Mouse (Mus musculus): Measurements from ENCODE around the gene Fam160a2. TPM values are rescaled to one million over a fixed set of nuclear protein-coding genes. Genes with fewer than 3 reads are reported as not detected.

Fam160a2 gene
- polyA plus RNA-seq (2014; fragmentation: Illumina TruSeq; extraction: RNeasy Lipid Tissue Mini Kit (QIAGEN cat#74804); ENCODE audit: low read depth, low replicate concordance): 29.8 TPM

DNA sequence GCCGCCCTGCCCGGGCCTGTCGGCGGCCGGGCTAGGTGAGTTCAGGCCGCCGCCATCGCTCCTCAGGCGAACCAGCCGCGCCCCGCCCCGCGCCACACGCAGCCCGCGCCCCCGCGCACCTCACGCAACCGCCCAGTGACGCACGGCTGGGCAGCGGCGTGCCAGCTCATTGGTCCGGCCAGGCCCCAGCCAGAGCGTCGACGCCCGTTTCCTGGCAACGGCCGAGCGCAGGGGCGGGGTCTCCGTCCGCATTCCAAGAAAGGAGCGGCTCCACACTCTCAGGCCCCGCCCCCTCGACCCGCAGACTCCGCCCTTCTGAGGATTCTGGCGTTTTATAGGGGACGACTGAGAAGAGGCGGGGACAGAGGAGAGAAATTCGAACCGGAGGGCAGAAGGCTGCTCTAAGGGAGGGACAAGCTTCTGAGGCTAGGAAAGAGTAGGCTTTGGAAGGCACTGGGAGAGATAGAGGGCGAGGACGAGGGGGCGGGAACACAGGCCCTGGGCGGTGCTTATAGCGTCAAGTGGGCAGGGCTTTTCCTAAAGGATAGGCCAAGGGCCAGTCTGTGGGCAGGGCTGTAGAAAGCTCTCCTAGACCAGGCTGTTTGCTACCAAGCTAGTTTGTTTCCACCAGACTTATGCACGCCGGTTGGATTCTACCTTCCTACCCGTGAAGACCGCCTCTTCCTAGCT lies at the start of gene Fam160a2:
Gene Fam160a2 (minus strand): TSS at position 120 of the 690 bp plus-strand sequence.

DNA sequence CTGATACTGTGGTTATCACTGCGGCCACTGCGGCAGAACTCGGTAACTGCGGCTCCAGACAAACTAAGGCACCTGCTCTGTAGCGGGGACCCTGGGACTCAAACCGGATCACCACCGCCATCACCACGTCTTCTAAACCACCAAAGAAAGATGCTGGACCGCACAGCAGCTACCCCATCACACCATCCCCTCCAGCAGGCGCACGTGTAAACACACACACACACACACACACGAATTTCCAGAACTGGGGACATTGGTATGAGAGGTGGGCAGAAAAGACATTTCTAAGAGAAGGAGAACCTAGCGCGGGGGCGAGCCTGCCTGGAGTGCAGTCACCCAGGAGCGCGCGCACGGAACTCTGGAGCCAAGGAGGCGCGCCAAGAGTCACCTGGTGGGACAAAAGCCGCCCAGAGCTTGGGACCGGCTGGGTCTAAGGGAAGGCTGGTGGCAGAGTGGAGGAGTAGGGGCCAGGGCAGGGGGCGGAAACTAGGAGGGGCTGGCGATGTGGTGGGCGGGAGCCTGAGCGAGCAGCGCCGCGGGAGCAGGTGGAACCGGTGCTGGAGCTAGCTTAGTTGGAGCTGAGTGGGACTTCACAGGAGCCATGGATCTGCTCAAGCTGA lies 25.7 kb upstream of the Fam160a2 start, which contains the start of gene Cckbr:
Gene Cckbr (plus strand): TSS at position 308 of the 620 bp plus-strand sequence.

DNA sequence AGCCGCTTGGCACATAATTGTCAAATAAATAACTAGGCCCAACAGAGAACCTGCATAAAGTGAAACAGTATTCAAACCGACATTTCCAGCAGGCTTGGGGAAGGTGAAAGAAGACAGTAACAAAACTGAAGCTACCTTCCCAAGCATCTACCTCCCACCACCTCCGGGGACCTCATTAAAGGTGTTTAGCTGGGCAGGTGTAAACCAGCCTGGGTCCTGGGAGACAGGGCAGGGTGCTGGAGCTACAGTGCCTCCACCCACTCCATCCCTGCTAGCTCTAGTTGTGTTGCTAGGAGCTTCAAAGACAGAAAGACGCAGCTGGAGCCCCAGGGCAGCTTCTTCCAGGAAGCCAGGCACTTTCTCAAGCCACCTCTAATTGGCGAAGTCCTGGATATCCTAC lies 4.4 kb upstream of the Fam160a2 start, which contains the start of gene Cnga4:
Gene Cnga4 (plus strand): TSS at position 301 of the 400 bp plus-strand sequence.

DNA sequence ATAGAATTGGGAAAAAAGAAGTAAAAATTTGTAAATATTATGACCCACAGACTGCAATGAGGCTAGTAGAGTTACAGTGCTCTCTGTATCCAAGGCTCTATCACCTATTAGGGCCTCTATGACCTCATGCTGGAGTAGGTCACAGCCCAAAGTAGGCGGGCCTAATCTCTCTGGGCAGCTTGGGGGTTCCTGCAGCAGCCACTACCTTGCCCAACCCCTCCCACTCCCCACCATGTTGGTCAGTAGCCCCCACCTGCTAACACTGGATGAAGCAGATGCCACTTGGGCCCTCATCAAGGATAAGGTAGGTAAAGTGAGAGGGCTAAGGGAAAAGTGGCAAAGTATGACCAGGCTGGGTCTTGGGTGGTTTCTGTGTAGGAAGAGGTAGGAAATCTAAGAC lies 25.0 kb downstream of the Fam160a2 start, which contains the start of gene Gm5901:
Gene Gm5901 (plus strand): TSS at position 173 of the 400 bp plus-strand sequence.

DNA sequence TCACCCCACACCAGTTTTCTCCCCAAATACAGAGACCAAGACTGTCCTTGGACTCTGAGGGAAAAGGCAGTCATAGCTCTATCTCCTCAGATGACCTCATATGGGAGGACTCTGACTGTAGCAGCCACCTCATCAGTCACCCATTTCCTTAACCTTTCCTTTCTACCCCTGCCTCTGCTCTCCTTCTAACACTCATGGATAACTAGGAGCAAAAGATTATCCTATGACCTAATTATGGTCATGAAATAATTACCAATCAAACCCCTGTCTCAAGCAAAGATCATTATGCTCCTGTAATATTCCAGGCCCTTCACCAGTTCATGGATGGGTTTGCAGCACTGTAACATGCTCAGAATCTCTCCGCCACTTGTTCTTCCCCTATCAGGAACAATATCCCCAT lies 31.9 kb downstream of the Fam160a2 start, which contains the start of gene Olfr692:
Gene Olfr692 (plus strand): TSS at position 301 of the 400 bp plus-strand sequence.

DNA sequence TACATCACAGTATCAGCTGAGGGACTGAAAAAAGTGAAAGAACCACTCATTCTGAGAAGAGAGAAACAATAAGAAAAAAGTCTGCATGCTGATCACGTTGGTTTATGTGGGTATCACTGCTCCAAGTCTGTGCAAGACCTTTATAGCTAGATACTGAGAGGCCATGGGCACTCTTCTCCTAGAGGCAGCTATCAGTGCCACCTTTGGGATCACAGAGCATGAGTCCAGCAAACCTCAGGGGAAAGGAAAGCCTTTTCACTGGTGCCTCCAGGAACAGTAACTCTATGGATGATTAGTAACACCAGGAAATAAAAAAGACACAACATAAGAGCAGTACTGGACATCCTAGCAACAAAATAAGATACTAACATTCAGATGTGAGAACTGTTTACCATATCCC lies 57.7 kb downstream of the Fam160a2 start, which contains the start of gene Olfr691:
Gene Olfr691 (minus strand): TSS at position 101 of the 400 bp plus-strand sequence.

DNA sequence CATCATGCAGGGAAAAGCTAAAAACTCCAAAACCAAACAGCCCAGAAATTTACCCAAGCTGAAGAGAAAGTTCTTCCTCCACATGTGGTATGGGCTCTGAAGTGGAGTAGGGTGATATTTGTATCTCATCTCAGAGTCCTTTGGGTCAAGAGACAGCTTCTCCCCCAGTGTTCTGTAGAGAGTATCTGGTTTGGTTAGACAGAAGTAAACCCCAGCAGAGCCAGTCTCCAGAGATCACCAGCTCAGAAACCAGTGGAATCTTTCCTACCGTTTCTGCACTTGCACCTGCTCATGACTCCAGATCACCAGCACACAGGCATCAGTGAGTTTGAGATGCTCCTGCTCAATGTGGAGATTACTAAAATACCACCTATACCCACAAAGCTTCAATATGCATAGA lies 65.8 kb downstream of the Fam160a2 start, which contains the start of gene Olfr690:
Gene Olfr690 (minus strand): TSS at position 101 of the 400 bp plus-strand sequence.

Other genes starting within 250 kb of the Fam160a2 start
- not detected for gene Olfr684, start 236.4 kb downstream of the Fam160a2 start, polyA plus RNA-seq (2014; fragmentation: Illumina TruSeq; extraction: RNeasy Lipid Tissue Mini Kit (QIAGEN cat#74804); ENCODE audit: low read depth, low replicate concordance)
- not detected for gene Olfr685, start 214.0 kb downstream of the Fam160a2 start, polyA plus RNA-seq (2014; fragmentation: Illumina TruSeq; extraction: RNeasy Lipid Tissue Mini Kit (QIAGEN cat#74804); ENCODE audit: low read depth, low replicate concordance)
- gene Olfr686, start 192.6 kb downstream of the Fam160a2 start, polyA plus RNA-seq (2014; fragmentation: Illumina TruSeq; extraction: RNeasy Lipid Tissue Mini Kit (QIAGEN cat#74804); ENCODE audit: low read depth, low replicate concordance): not detected
- not detected for gene Olfr688, start 112.0 kb downstream of the Fam160a2 start, polyA plus RNA-seq (2014; fragmentation: Illumina TruSeq; extraction: RNeasy Lipid Tissue Mini Kit (QIAGEN cat#74804); ENCODE audit: low read depth, low replicate concordance)
- not detected for gene Olfr689, start 88.9 kb downstream of the Fam160a2 start, polyA plus RNA-seq (2014; fragmentation: Illumina TruSeq; extraction: RNeasy Lipid Tissue Mini Kit (QIAGEN cat#74804); ENCODE audit: low read depth, low replicate concordance)
- gene Olfr690, start 66.0 kb downstream of the Fam160a2 start, polyA plus RNA-seq (2014; fragmentation: Illumina TruSeq; extraction: RNeasy Lipid Tissue Mini Kit (QIAGEN cat#74804); ENCODE audit: low read depth, low replicate concordance): not detected
- gene Olfr691, start 57.8 kb downstream of the Fam160a2 start, polyA plus RNA-seq (2014; fragmentation: Illumina TruSeq; extraction: RNeasy Lipid Tissue Mini Kit (QIAGEN cat#74804); ENCODE audit: low read depth, low replicate concordance): not detected
- gene Olfr692, start 31.8 kb downstream of the Fam160a2 start, polyA plus RNA-seq (2014; fragmentation: Illumina TruSeq; extraction: RNeasy Lipid Tissue Mini Kit (QIAGEN cat#74804); ENCODE audit: low read depth, low replicate concordance): not detected
- 4.3 TPM for gene Gm5901, start 25.0 kb downstream of the Fam160a2 start, polyA plus RNA-seq (2014; fragmentation: Illumina TruSeq; extraction: RNeasy Lipid Tissue Mini Kit (QIAGEN cat#74804); ENCODE audit: low read depth, low replicate concordance)
- gene Cnga4, start 4.5 kb upstream of the Fam160a2 start, polyA plus RNA-seq (2014; fragmentation: Illumina TruSeq; extraction: RNeasy Lipid Tissue Mini Kit (QIAGEN cat#74804); ENCODE audit: low read depth, low replicate concordance): 0.62 TPM
- gene Cckbr, start 25.7 kb upstream of the Fam160a2 start, polyA plus RNA-seq (2014; fragmentation: Illumina TruSeq; extraction: RNeasy Lipid Tissue Mini Kit (QIAGEN cat#74804); ENCODE audit: low read depth, low replicate concordance): 0.45 TPM
- 105 TPM for gene Cavin3, start 82.2 kb upstream of the Fam160a2 start, polyA plus RNA-seq (2014; fragmentation: Illumina TruSeq; extraction: RNeasy Lipid Tissue Mini Kit (QIAGEN cat#74804); ENCODE audit: low read depth, low replicate concordance)
- gene Smpd1, start 154.3 kb upstream of the Fam160a2 start, polyA plus RNA-seq (2014; fragmentation: Illumina TruSeq; extraction: RNeasy Lipid Tissue Mini Kit (QIAGEN cat#74804); ENCODE audit: low read depth, low replicate concordance): 58.4 TPM
- 9.9 TPM for gene Apbb1, start 181.6 kb upstream of the Fam160a2 start, polyA plus RNA-seq (2014; fragmentation: Illumina TruSeq; extraction: RNeasy Lipid Tissue Mini Kit (QIAGEN cat#74804); ENCODE audit: low read depth, low replicate concordance)
- 1.1 TPM for gene Hpx, start 200.1 kb upstream of the Fam160a2 start, polyA plus RNA-seq (2014; fragmentation: Illumina TruSeq; extraction: RNeasy Lipid Tissue Mini Kit (QIAGEN cat#74804); ENCODE audit: low read depth, low replicate concordance)
- 37.7 TPM for gene Trim3, start 233.5 kb upstream of the Fam160a2 start, polyA plus RNA-seq (2014; fragmentation: Illumina TruSeq; extraction: RNeasy Lipid Tissue Mini Kit (QIAGEN cat#74804); ENCODE audit: low read depth, low replicate concordance)
- 82.5 TPM for gene Timm10b, start 240.0 kb upstream of the Fam160a2 start, polyA plus RNA-seq (2014; fragmentation: Illumina TruSeq; extraction: RNeasy Lipid Tissue Mini Kit (QIAGEN cat#74804); ENCODE audit: low read depth, low replicate concordance)
- 69.0 TPM for gene Arfip2, start 240.4 kb upstream of the Fam160a2 start, polyA plus RNA-seq (2014; fragmentation: Illumina TruSeq; extraction: RNeasy Lipid Tissue Mini Kit (QIAGEN cat#74804); ENCODE audit: low read depth, low replicate concordance)
- 9.6 TPM for gene Gm45799, start 240.5 kb upstream of the Fam160a2 start, polyA plus RNA-seq (2014; fragmentation: Illumina TruSeq; extraction: RNeasy Lipid Tissue Mini Kit (QIAGEN cat#74804); ENCODE audit: low read depth, low replicate concordance)

Data from adipose tissue, adult 10 weeks (tissue).